9 mouse cellular contexts compared by ENCODE assay signal in the genomic region with DNA sequence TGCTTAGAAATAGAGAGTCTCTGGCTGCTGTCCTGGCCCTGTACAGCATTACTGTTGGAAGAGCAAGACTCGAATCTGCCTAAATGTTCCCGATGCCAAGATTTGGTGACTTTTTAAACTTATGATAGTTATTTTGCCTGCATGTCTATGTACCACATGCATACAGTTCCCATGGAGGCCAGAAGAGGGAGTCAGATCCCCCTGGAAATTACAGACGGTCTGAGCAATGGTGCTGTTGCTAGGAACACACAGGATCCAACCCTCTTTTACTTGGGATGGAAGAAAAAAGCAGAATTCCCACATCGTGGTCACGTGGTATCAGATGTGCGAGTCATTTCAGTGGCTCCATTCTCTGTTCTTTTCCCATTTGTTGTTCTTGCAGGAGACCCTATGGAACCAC. TPM values are rescaled to one million over a fixed set of nuclear protein-coding genes. Genes with fewer than 3 reads are reported as not detected.
DNase-seq lines count a peak whose midpoint lies in the region; ATAC-seq lines count a peak whose summit lies in the region.
"Had no signal": no experiment of that assay in that cellular context is flagged by ENCODE, and none has a peak within 500 bp of the region (broad histone marks: within the 10 kb centered on the region; RNA-seq: fewer than 3 reads in every experiment).

No protein-coding gene starts in this region.

- 0 out of 2 replicates have a peak, but pooled peaks cover 5% of the 10 kb centered on the region for H3K36me3 ChIP-seq in hindbrain, embryonic 11.5 days (ENCODE audit: control insufficient read depth, insufficient read depth, low read length)
- H3K36me3 ChIP-seq in hindbrain, embryonic 13.5 days = peaks cover 65% of the 10 kb centered on the region

- ATAC-seq in hindbrain, embryonic 11.5 days (ENCODE audit: low FRiP score) = no peak
- no peak for ATAC-seq in hindbrain, embryonic 13.5 days (ENCODE audit: low FRiP score)
- ATAC-seq in common myeloid progenitor, adult 5-6 weeks (replicated peaks; ENCODE audit: low read depth, poor library complexity, severe bottlenecking) = peak; percentile 71

- H3K4me1 ChIP-seq in hindbrain, embryonic 11.5 days (replicated peaks; ENCODE audit: control insufficient read depth, insufficient read depth, low read length) = no peaks in the 10 kb centered on the region
- no peaks in the 10 kb centered on the region for H3K4me1 ChIP-seq in hindbrain, embryonic 13.5 days (replicated peaks)

- no peak overlapping the region for H3K4me2 ChIP-seq in hindbrain, embryonic 11.5 days (replicated peaks; ENCODE audit: low read depth, low read length)
- H3K4me2 ChIP-seq in hindbrain, embryonic 13.5 days = no peak overlapping the region

- no peak overlapping the region for H3K9ac ChIP-seq in hindbrain, embryonic 11.5 days (ENCODE audit: low read depth, low read length)
- no peak overlapping the region for H3K9ac ChIP-seq in hindbrain, embryonic 13.5 days

- DNase-seq in hindbrain, embryonic 11.5 days (ENCODE audit: low spot score) = peak; percentile 32
- peak; percentile 44 to 57 for DNase-seq in right cerebral cortex, adult 2 months (ENCODE audit: low spot score in 2 of 2)
- no peak for DNase-seq in right cerebral cortex, postnatal 36 days (ENCODE audit: low spot score in 2 of 2)
- peak; percentile 43 for DNase-seq in right cerebral cortex, postnatal 14 days
- DNase-seq in heart, postnatal 36 days = no peak
- DNase-seq in thymus, postnatal 0 days (ENCODE audit: low spot score) = no peak
- DNase-seq: gastrocnemius, postnatal 36 days had no signal

- H3K4me3 ChIP-seq in hindbrain, embryonic 11.5 days (ENCODE audit: low read depth, low read length) = no peak overlapping the region
- no peak overlapping the region for H3K4me3 ChIP-seq in hindbrain, embryonic 13.5 days

- intact Hi-C loops in heart, postnatal 36 days (cut with DNase I) = loop anchor here (5.0 kb wide), 1 partner anchor 54 kb away; no protein-coding TSS in a partner anchor

- H3K27ac ChIP-seq in hindbrain, embryonic 11.5 days (ENCODE audit: low read depth, low read length) = no peak overlapping the region
- H3K27ac ChIP-seq in hindbrain, embryonic 13.5 days = no peak overlapping the region

- no peaks in the 10 kb centered on the region for H3K9me3 ChIP-seq in hindbrain, embryonic 11.5 days (ENCODE audit: control insufficient read depth, low read length)
- H3K9me3 ChIP-seq in hindbrain, embryonic 13.5 days = no peaks in the 10 kb centered on the region

- WGBS in hindbrain, embryonic 11.5 days = 85% methylated on average over 6 of the region's 6 CpGs
- 82% methylated on average over 6 of the region's 6 CpGs for WGBS in hindbrain, embryonic 13.5 days

- no peaks in the 10 kb centered on the region for H3K27me3 ChIP-seq in hindbrain, embryonic 11.5 days (ENCODE audit: control insufficient read depth, insufficient read depth, low read length)
- no peaks in the 10 kb centered on the region for H3K27me3 ChIP-seq in hindbrain, embryonic 13.5 days

RNA-seq across cellular contexts. Expression of a gene that starts 39.2 kb away (rescaled TPM):
- polyA plus RNA-seq in hindbrain, embryonic 11.5 days (2014; fragmentation: Nextera tagmentation; extraction: Ambion mirVana) = 0.61 and 0.88 TPM in 2 replicates
- polyA plus RNA-seq in hindbrain, embryonic 13.5 days (2015; fragmentation: Nextera tagmentation; extraction: Ambion mirVana) = 0.77 and 1.5 TPM in 2 replicates
- total RNA-seq in common myeloid progenitor, adult 5-6 weeks (2017) = not detected in 2 replicates
- not detected for total RNA-seq in heart, postnatal 36 days (2021)
- polyA plus RNA-seq in thymus, postnatal 0 days (2015; fragmentation: Nextera tagmentation; extraction: Ambion mirVana) = 0.06 and 0.14 TPM in 2 replicates
- total RNA-seq: gastrocnemius, postnatal 36 days had no signal

RNA-seq across cellular contexts. Expression of a gene that starts 39.8 kb away (rescaled TPM):
- polyA plus RNA-seq in hindbrain, embryonic 11.5 days (2014; fragmentation: Nextera tagmentation; extraction: Ambion mirVana) = 22.2 and 22.9 TPM in 2 replicates
- 25.9 and 26.4 TPM in 2 replicates for polyA plus RNA-seq in hindbrain, embryonic 13.5 days (2015; fragmentation: Nextera tagmentation; extraction: Ambion mirVana)
- total RNA-seq in common myeloid progenitor, adult 5-6 weeks (2017) = 15.2 and 32.4 TPM in 2 replicates
- total RNA-seq in heart, postnatal 36 days (2021) = 10 to 100 TPM; 11.9 to 17.2 TPM
- 20.1 and 20.7 TPM in 2 replicates for polyA plus RNA-seq in thymus, postnatal 0 days (2015; fragmentation: Nextera tagmentation; extraction: Ambion mirVana)

Comparison
In these comparisons a context has a peak if more than half of its experiments do, and no peak if none do; other contexts are left out.
1. DNase-seq: peak in hindbrain, embryonic 11.5 days (single experiment), right cerebral cortex, adult 2 months (2 of 2) and right cerebral cortex, postnatal 14 days (single experiment); none in right cerebral cortex, postnatal 36 days (0 of 2), heart, postnatal 36 days (0 of 2) and thymus, postnatal 0 days (single experiment).